Mouse (Mus musculus): ENCODE results near the gene Cacng6. TPM values are rescaled to one million over a fixed set of nuclear protein-coding genes. Genes with fewer than 3 reads are reported as not detected.

Gene Cacng6
- polyA plus RNA-seq, 1 experiment from 2014 or later, result 0.14 TPM

- no peak for ATAC-seq
- Histone ChIP-seq H3K27ac (ENCODE audit: low read length) (no peak overlapping the region), H3K9me3 (ENCODE audit: control insufficient read depth, low read length) (no peaks in the 10 kb centered on the region), H3K9ac (replicated peaks; ENCODE audit: low read depth, low read length) (peak overlapping the region; percentile 53), H3K4me1 (replicated peaks; ENCODE audit: control insufficient read depth, insufficient read depth, low read length) (peaks cover 26% of the 10 kb centered on the region), H3K4me2 (ENCODE audit: low read length) (peak overlapping the region; percentile 91), H3K27me3 (replicated peaks; ENCODE audit: control insufficient read depth, insufficient read depth, low read length) (peaks cover 20% of the 10 kb centered on the region), H3K4me3 (replicated peaks; ENCODE audit: low read length) (peak overlapping the region; percentile 44), H3K36me3 (ENCODE audit: control insufficient read depth, insufficient read depth) (no peaks in the 10 kb centered on the region)
- under 1% methylated on average over 20 of the region's 20 CpGs for WGBS
Observed at GRCm38 (mm10) chr7:3412036-3412435, 12.0 kb upstream of the Cacng6 start.

DNA sequence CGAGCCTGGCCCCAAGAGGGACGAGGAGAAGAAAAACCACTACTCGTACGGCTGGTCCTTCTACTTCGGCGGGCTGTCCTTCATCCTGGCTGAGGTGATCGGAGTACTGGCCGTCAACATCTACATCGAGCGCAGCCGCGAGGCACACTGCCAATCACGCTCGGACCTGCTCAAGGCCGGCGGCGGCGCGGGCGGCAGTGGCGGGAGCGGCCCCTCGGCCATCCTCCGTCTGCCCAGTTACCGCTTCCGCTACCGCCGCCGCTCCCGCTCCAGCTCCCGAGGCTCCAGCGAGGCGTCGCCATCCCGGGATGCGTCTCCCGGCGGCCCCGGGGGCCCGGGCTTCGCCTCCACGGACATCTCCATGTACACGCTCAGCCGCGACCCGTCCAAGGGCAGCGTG, 9.1 kb upstream of the Cacng6 start:
- Histone ChIP-seq H3K27me3 (replicated peaks; ENCODE audit: control insufficient read depth, insufficient read depth, low read length) (peaks cover 23% of the 10 kb centered on the region), H3K9ac (replicated peaks; ENCODE audit: low read depth, low read length) (peak overlapping the region; percentile 69), H3K4me1 (replicated peaks; ENCODE audit: control insufficient read depth, insufficient read depth, low read length) (peaks cover 26% of the 10 kb centered on the region), H3K36me3 (ENCODE audit: control insufficient read depth, insufficient read depth) (no peaks in the 10 kb centered on the region), H3K9me3 (ENCODE audit: control insufficient read depth, low read length) (no peaks in the 10 kb centered on the region), H3K4me2 (ENCODE audit: low read length) (peak overlapping the region; percentile 98), H3K4me3 (replicated peaks; ENCODE audit: low read length) (peak overlapping the region; percentile 59), H3K27ac (ENCODE audit: low read length) (no peak overlapping the region)
- ATAC-seq, result no peak
- WGBS, result under 1% methylated on average over 46 of the region's 47 CpGs

DNA sequence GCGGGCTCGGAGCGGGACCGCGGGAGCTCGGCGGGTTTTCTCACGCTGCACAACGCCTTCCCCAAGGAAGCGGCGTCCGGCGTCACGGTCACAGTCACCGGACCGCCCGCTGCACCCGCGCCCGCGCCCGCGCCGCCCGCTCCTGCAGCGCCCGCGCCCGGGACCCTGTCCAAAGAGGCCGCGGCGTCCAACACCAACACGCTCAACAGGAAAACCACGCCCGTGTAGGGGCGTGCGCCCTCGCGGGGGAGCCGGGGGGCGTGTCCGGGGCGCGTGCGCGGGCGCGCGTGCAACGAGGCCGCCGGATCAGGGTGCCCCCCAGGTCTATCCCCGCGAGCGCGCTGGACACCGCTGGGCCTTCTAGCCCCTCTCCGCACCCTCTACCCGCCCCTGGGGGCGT, 8.6 kb upstream of the Cacng6 start:
- peaks cover 26% of the 10 kb centered on the region for H3K4me1 ChIP-seq (replicated peaks; ENCODE audit: control insufficient read depth, insufficient read depth, low read length)
- no peaks in the 10 kb centered on the region for H3K9me3 ChIP-seq (ENCODE audit: control insufficient read depth, low read length)
- H3K27me3 ChIP-seq (replicated peaks; ENCODE audit: control insufficient read depth, insufficient read depth, low read length), result peaks cover 23% of the 10 kb centered on the region
- peak overlapping the region; percentile 98 for H3K4me2 ChIP-seq (ENCODE audit: low read length)
- H3K27ac ChIP-seq (ENCODE audit: low read length), result no peak overlapping the region
- no peaks in the 10 kb centered on the region for H3K36me3 ChIP-seq (ENCODE audit: control insufficient read depth, insufficient read depth)
- WGBS, result 0% methylated on average over 57 of the region's 60 CpGs
- peak overlapping the region; percentile 69 for H3K9ac ChIP-seq (replicated peaks; ENCODE audit: low read depth, low read length)
- H3K4me3 ChIP-seq (replicated peaks; ENCODE audit: low read length), result peak overlapping the region; percentile 59
- ATAC-seq, result peak; percentile 21; the same call in 1 of the 2 replicates

- WGBS, result 38% methylated on average over 6 of the region's 6 CpGs
- Histone ChIP-seq H3K9me3 (ENCODE audit: control insufficient read depth, low read length) (no peaks in the 10 kb centered on the region), H3K27me3 (replicated peaks; ENCODE audit: control insufficient read depth, insufficient read depth, low read length) (peaks cover 27% of the 10 kb centered on the region), H3K27ac (ENCODE audit: low read length) (no peak overlapping the region), H3K36me3 (ENCODE audit: control insufficient read depth, insufficient read depth) (no peaks in the 10 kb centered on the region), H3K4me2 (ENCODE audit: low read length) (no peak overlapping the region), H3K4me3 (replicated peaks; ENCODE audit: low read length) (no peak overlapping the region), H3K4me1 (replicated peaks; ENCODE audit: control insufficient read depth, insufficient read depth, low read length) (peaks cover 12% of the 10 kb centered on the region), H3K9ac (replicated peaks; ENCODE audit: low read depth, low read length) (no peak overlapping the region)
- no peak for ATAC-seq
Observed at GRCm38 (mm10) chr7:3419941-3420340, 4.1 kb upstream of the Cacng6 start.

GRCm38 (mm10) chr7:3420466-3420865, 3.5 kb upstream of the Cacng6 start:
- ATAC-seq, result no peak
- WGBS, result 67% methylated on average over 5 of the region's 5 CpGs
- H3K9me3 ChIP-seq (ENCODE audit: control insufficient read depth, low read length), result no peaks in the 10 kb centered on the region
- H3K36me3 ChIP-seq (ENCODE audit: control insufficient read depth, insufficient read depth), result no peaks in the 10 kb centered on the region
- H3K4me2 ChIP-seq (ENCODE audit: low read length), result no peak overlapping the region
- H3K9ac ChIP-seq (replicated peaks; ENCODE audit: low read depth, low read length), result no peak overlapping the region
- no peak overlapping the region for H3K4me3 ChIP-seq (replicated peaks; ENCODE audit: low read length)
- peaks cover 27% of the 10 kb centered on the region for H3K27me3 ChIP-seq (replicated peaks; ENCODE audit: control insufficient read depth, insufficient read depth, low read length)
- no peak overlapping the region for H3K27ac ChIP-seq (ENCODE audit: low read length)
- peaks cover 8% of the 10 kb centered on the region for H3K4me1 ChIP-seq (replicated peaks; ENCODE audit: control insufficient read depth, insufficient read depth, low read length)

- H3K4me1 ChIP-seq (replicated peaks; ENCODE audit: control insufficient read depth, insufficient read depth, low read length), result peaks cover 6% of the 10 kb centered on the region
- WGBS, result 92% methylated on average over 3 of the region's 3 CpGs
- H3K36me3 ChIP-seq (ENCODE audit: control insufficient read depth, insufficient read depth), result no peaks in the 10 kb centered on the region
- peak; percentile 21; the same call in 1 of the 2 replicates for ATAC-seq
- H3K27me3 ChIP-seq (replicated peaks; ENCODE audit: control insufficient read depth, insufficient read depth, low read length), result peaks cover 24% of the 10 kb centered on the region
- no peaks in the 10 kb centered on the region for H3K9me3 ChIP-seq (ENCODE audit: control insufficient read depth, low read length)
- H3K9ac ChIP-seq (replicated peaks; ENCODE audit: low read depth, low read length), result no peak overlapping the region
- no peak overlapping the region for H3K4me3 ChIP-seq (replicated peaks; ENCODE audit: low read length)
- H3K27ac ChIP-seq (ENCODE audit: low read length), result no peak overlapping the region
- no peak overlapping the region for H3K4me2 ChIP-seq (ENCODE audit: low read length)
Observed at GRCm38 (mm10) chr7:3421297-3421696, 2.7 kb upstream of the Cacng6 start.

GRCm38 (mm10) chr7:3422051-3422450, 1.9 kb upstream of the Cacng6 start:
- Histone ChIP-seq H3K27me3 (replicated peaks; ENCODE audit: control insufficient read depth, insufficient read depth, low read length) (peaks cover 21% of the 10 kb centered on the region), H3K9me3 (ENCODE audit: control insufficient read depth, low read length) (no peaks in the 10 kb centered on the region), H3K9ac (replicated peaks; ENCODE audit: low read depth, low read length) (no peak overlapping the region), H3K4me3 (replicated peaks; ENCODE audit: low read length) (no peak overlapping the region), H3K4me2 (ENCODE audit: low read length) (no peak overlapping the region), H3K4me1 (replicated peaks; ENCODE audit: control insufficient read depth, insufficient read depth, low read length) (peaks cover 6% of the 10 kb centered on the region), H3K36me3 (ENCODE audit: control insufficient read depth, insufficient read depth) (no peaks in the 10 kb centered on the region), H3K27ac (ENCODE audit: low read length) (no peak overlapping the region)
- WGBS, result 64% methylated on average over 7 of the region's 7 CpGs
- no peak for ATAC-seq

DNA sequence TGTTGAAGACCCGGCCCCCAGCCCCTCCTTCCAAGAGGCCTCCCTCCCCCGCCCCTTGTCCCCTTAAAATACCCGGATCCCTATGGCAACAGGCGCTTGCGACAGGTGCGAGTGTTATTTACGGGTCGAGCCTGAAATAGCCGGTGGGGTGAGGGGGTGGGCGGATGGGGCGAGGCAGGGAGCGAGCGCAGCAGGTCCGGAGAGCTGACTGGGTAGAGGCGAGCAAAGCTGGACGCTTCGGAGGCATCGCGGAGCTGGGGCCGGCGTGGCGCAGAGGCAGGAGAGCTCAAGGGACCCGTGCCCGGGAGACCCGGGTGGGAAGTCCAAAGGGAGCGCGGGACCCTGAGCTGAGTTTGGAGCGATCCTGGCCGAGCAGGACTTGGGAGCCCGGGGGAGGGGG, 565 bp upstream of the Cacng6 start:
- 0 out of 2 replicates have a peak overlapping the region, but pooled peaks have one; percentile 20 for H3K9ac ChIP-seq (replicated peaks; ENCODE audit: low read depth, low read length)
- ATAC-seq, result no peak
- H3K27ac ChIP-seq (ENCODE audit: low read length), result no peak overlapping the region
- H3K4me2 ChIP-seq (ENCODE audit: low read length), result peak overlapping the region; percentile 43
- H3K36me3 ChIP-seq (ENCODE audit: control insufficient read depth, insufficient read depth), result no peaks in the 10 kb centered on the region
- peak overlapping the region; percentile 22 for H3K4me3 ChIP-seq (replicated peaks; ENCODE audit: low read length)
- H3K27me3 ChIP-seq (replicated peaks; ENCODE audit: control insufficient read depth, insufficient read depth, low read length), result peaks cover 19% of the 10 kb centered on the region
- peaks cover 6% of the 10 kb centered on the region for H3K4me1 ChIP-seq (replicated peaks; ENCODE audit: control insufficient read depth, insufficient read depth, low read length)
- H3K9me3 ChIP-seq (ENCODE audit: control insufficient read depth, low read length), result no peaks in the 10 kb centered on the region
- WGBS, result 0% methylated on average over 30 of the region's 30 CpGs

GRCm38 (mm10) chr7:3425141-3425540, 1.1 kb downstream of the Cacng6 start:
- H3K4me3 ChIP-seq (replicated peaks; ENCODE audit: low read length), result no peak overlapping the region
- H3K4me1 ChIP-seq (replicated peaks; ENCODE audit: control insufficient read depth, insufficient read depth, low read length), result peaks cover 6% of the 10 kb centered on the region
- 88% methylated on average over 5 of the region's 5 CpGs for WGBS
- H3K36me3 ChIP-seq (ENCODE audit: control insufficient read depth, insufficient read depth), result no peaks in the 10 kb centered on the region
- no peak for ATAC-seq
- peaks cover 19% of the 10 kb centered on the region for H3K27me3 ChIP-seq (replicated peaks; ENCODE audit: control insufficient read depth, insufficient read depth, low read length)
- H3K9me3 ChIP-seq (ENCODE audit: control insufficient read depth, low read length), result no peaks in the 10 kb centered on the region
- H3K9ac ChIP-seq (replicated peaks; ENCODE audit: low read depth, low read length), result no peak overlapping the region
- no peak overlapping the region for H3K27ac ChIP-seq (ENCODE audit: low read length)
- no peak overlapping the region for H3K4me2 ChIP-seq (ENCODE audit: low read length)

DNA sequence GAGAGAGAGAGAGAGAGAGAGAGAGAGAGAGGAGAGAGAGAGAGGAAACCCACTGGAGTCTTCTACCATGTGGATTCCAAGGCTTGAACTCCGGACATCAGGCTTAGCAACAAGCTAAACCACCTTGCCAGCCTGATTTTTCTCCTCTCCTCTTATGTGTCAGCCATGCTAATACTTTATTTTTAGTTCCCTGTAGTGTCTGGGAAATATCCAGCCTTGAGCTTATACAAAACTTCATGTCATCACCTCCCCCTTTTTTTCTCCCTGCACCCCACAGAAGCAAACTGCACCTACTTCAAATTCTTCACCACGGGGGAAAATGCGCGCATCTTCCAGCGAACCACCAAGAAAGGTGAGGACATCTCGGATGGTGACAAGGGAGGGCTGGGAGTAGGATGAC, 6.2 kb downstream of the Cacng6 start:
- WGBS, result 80% methylated on average over 6 of the region's 6 CpGs
- ATAC-seq, result no peak
- no peaks in the 10 kb centered on the region for H3K4me1 ChIP-seq (replicated peaks; ENCODE audit: control insufficient read depth, insufficient read depth, low read length)
- no peak overlapping the region for H3K4me3 ChIP-seq (replicated peaks; ENCODE audit: low read length)
- no peak overlapping the region for H3K27ac ChIP-seq (ENCODE audit: low read length)
- H3K36me3 ChIP-seq (ENCODE audit: control insufficient read depth, insufficient read depth), result no peaks in the 10 kb centered on the region
- no peak overlapping the region for H3K9ac ChIP-seq (replicated peaks; ENCODE audit: low read depth, low read length)
- H3K9me3 ChIP-seq (ENCODE audit: control insufficient read depth, low read length), result no peaks in the 10 kb centered on the region
- H3K27me3 ChIP-seq (replicated peaks; ENCODE audit: control insufficient read depth, insufficient read depth, low read length), result no peaks in the 10 kb centered on the region; the same call in 1 of the 2 replicates
- no peak overlapping the region for H3K4me2 ChIP-seq (ENCODE audit: low read length)
